Mouse (Mus musculus) heart, postnatal 0 days (tissue): ENCODE data around the gene Tmem238. TPM values are rescaled to one million over a fixed set of nuclear protein-coding genes. Genes with fewer than 3 reads are reported as not detected.

Source experiments
- ATAC-seq: fragments of 200-750 bp; cut with Nextera tagmentation; 2 replicates; pipeline ENCODE4 v1.8.0; 2017; ENCODE audit warnings: low read depth, moderate number of reproducible peaks, moderate library complexity; ENCODE audit not compliant: insufficient read depth
- DNase-seq: peaks from one replicate; pipeline ENCODE4 v3.0.0-alpha.2; 2016; ENCODE audit warnings: low spot score
- H3K27ac ChIP-seq: fragments of 300-500 bp; sonication (generic); 2 replicates; pipeline ENCODE4 v1.5.1; 2014; ENCODE audit warnings: low read depth, mild to moderate bottlenecking
- H3K27me3 ChIP-seq: fragments of 300-500 bp; sonication (generic); 2 replicates; pipeline ENCODE4 v1.6.1; 2014; ENCODE audit warnings: low read length, mixed read lengths; ENCODE audit not compliant: control insufficient read depth, insufficient read depth
- H3K36me3 ChIP-seq: fragments of 300-500 bp; sonication (generic); replicated peaks from 2 replicates; pipeline ENCODE4 v1.6.1; 2014; ENCODE audit warnings: low read length, mixed read lengths; ENCODE audit not compliant: control insufficient read depth, insufficient read depth
- H3K4me1 ChIP-seq: fragments of 300-500 bp; sonication (generic); 2 replicates; pipeline ENCODE4 v1.6.1; 2014; ENCODE audit warnings: antibody characterized with exemption; ENCODE audit not compliant: control insufficient read depth, insufficient read depth
- H3K4me2 ChIP-seq: fragments of 300-500 bp; sonication (generic); 2 replicates; pipeline ENCODE4 v1.6.1; 2014; ENCODE audit warnings: low read depth, mild to moderate bottlenecking, low read length, moderate library complexity
- H3K4me3 ChIP-seq: fragments of 300-500 bp; sonication (generic); 2 replicates; pipeline ENCODE4 v1.5.1; 2014; ENCODE audit warnings: low read depth, low read length
- H3K9ac ChIP-seq: fragments of 300-500 bp; sonication (generic); replicated peaks from 2 replicates; pipeline ENCODE4 v1.6.1; 2014; ENCODE audit warnings: low read depth, low read length, mixed read lengths
- H3K9me3 ChIP-seq: fragments of 300-500 bp; sonication (generic); replicated peaks from 2 replicates; pipeline ENCODE4 v1.6.1; 2016; ENCODE audit warnings: low read length; ENCODE audit not compliant: control insufficient read depth
- CTCF ChIP-seq: IDR thresholded peaks from 2 replicates; pipeline ENCODE4 v1.5.1; 2016; ENCODE audit warnings: antibody characterized with exemption, control low read depth, low read depth
- EP300 ChIP-seq: IDR thresholded peaks from 2 replicates; pipeline ENCODE4 v1.6.1; 2016; ENCODE audit warnings: antibody characterized with exemption, low read depth
- WGBS: fragments of 180-500 bp; shearing (Covaris S2); extraction: QIAGEN DNeasy Blood & Tissue Kit; methylation state at CpG from one replicate; pipeline ENCODE4 v1.1.7; 2014; 5-methylcytosine and 5-hydroxymethylcytosine counted together
- polyA plus RNA-seq: library from polyadenylated mRNA; unstranded; fragments of >200 nt; fragmentation: Nextera tagmentation; extraction: Ambion mirVana; gene quantifications from 2 replicates; pipeline ENCODE4 v1.2.1, GENCODE M21; 2015
- total RNA-seq: library from RNA; depleted of rRNA; stranded (reverse); fragments of >200 nt; gene quantifications from 2 replicates; pipeline ENCODE4 v1.2.3, GENCODE M21; 2014; ENCODE audit warnings: low replicate concordance

Tmem238 gene
- total and polyA plus RNA-seq, 2 experiments from 2014 or later = 2.2 to 8.6 TPM

- Histone ChIP-seq H3K4me3 (peak within 1 kb of the TSS; percentile 74), H3K4me2 (peak within 1 kb of the TSS; percentile 79), H3K9ac (peak within 1 kb of the TSS; percentile 88), H3K9me3 (no peaks in the 10 kb centered on the region), H3K27ac (peak within 1 kb of the TSS; percentile 95), H3K36me3 (peaks cover 30% of the 10 kb centered on the region), H3K4me1 (peaks cover 6% of the 10 kb centered on the region; the same call in 1 of the 2 replicates), H3K27me3 (no peaks in the 10 kb centered on the region)
- ATAC-seq = peak; percentile 91
- TF ChIP-seq EP300 (no peak), CTCF (no peak)
- DNase-seq = peak; percentile 99
- 1% methylated on average over 50 of the region's 54 CpGs for WGBS
These were observed 3.1 kb upstream of the Tmem238 start, which contains the start of gene Rpl28 for GRCm38 (mm10) chr7:4792278-4793212. Gene Rpl28 (plus strand): TSS chr7:4792874.

GRCm38 (mm10) chr7:4788499-4789435, 689 bp downstream of the Tmem238 start:
- ATAC-seq = peak; percentile 29
- H3K4me3 ChIP-seq = peak overlapping the region; percentile 61
- H3K27ac ChIP-seq = peak overlapping the region; percentile 56
- H3K4me2 ChIP-seq = peak overlapping the region; percentile 86
- H3K9me3 ChIP-seq = no peaks in the 10 kb centered on the region
- 2% methylated on average over 55 of the region's 64 CpGs for WGBS
- peak overlapping the region; percentile 80 for H3K9ac ChIP-seq
- peaks cover under 1% of the 10 kb centered on the region; the same call in 1 of the 2 replicates for H3K36me3 ChIP-seq
- peak; percentile 58 for DNase-seq
- H3K4me1 ChIP-seq = peaks cover 6% of the 10 kb centered on the region; the same call in 1 of the 2 replicates
- TF ChIP-seq EP300 = no peak
- TF ChIP-seq CTCF = peak; percentile 23; the same call in 1 of the 2 replicates
- no peaks in the 10 kb centered on the region for H3K27me3 ChIP-seq

- Histone ChIP-seq H3K27me3 (peaks cover 15% of the 10 kb centered on the region), H3K4me2 (no peak overlapping the region), H3K36me3 (no peaks in the 10 kb centered on the region), H3K9me3 (no peaks in the 10 kb centered on the region), H3K4me3 (no peak overlapping the region), H3K4me1 (peaks cover 5% of the 10 kb centered on the region; the same call in 1 of the 2 replicates), H3K27ac (no peak overlapping the region), H3K9ac (no peak overlapping the region)
- no peak for DNase-seq
- 58% methylated on average over 14 of the region's 14 CpGs for WGBS
- no peak for ATAC-seq
- TF ChIP-seq CTCF (no peak), EP300 (no peak)
These were observed 5.7 kb downstream of the Tmem238 start for GRCm38 (mm10) chr7:4783667-4784268.

- Histone ChIP-seq H3K27me3 (peaks cover 25% of the 10 kb centered on the region), H3K9ac (no peak within 1 kb of the TSS), H3K4me3 (no peak within 1 kb of the TSS), H3K36me3 (no peaks in the 10 kb centered on the region), H3K4me1 (no peaks in the 10 kb centered on the region), H3K27ac (no peak within 1 kb of the TSS), H3K4me2 (no peak within 1 kb of the TSS), H3K9me3 (no peaks in the 10 kb centered on the region)
- DNase-seq (no peak), ATAC-seq (no peak)
- no peak for TF ChIP-seq EP300
- no peak for TF ChIP-seq CTCF
- WGBS = 72% methylated on average over 2 of the region's 2 CpGs
These were observed 6.7 kb downstream of the Tmem238 start, which contains the start of the genes Il11 and Tmem190 for GRCm38 (mm10) chr7:4782759-4783158. Gene Il11 (minus strand): TSS chr7:4782859. Gene Tmem190 (plus strand): TSS chr7:4782937.

GRCm38 (mm10) chr7:4782130-4782529, 7.3 kb downstream of the Tmem238 start:
- Histone ChIP-seq H3K27ac (no peak overlapping the region), H3K9me3 (no peaks in the 10 kb centered on the region), H3K4me1 (no peaks in the 10 kb centered on the region), H3K4me3 (no peak overlapping the region), H3K4me2 (no peak overlapping the region), H3K9ac (no peak overlapping the region), H3K27me3 (peaks cover 31% of the 10 kb centered on the region), H3K36me3 (no peaks in the 10 kb centered on the region)
- DNase-seq (no peak), ATAC-seq (no peak)
- TF ChIP-seq EP300 = no peak
- no peak for TF ChIP-seq CTCF
- WGBS = 34% methylated on average over 3 of the region's 3 CpGs
